Mouse (Mus musculus): ENCODE results near the gene 1110004F10Rik. TPM values are rescaled to one million over a fixed set of nuclear protein-coding genes. Genes with fewer than 3 reads are reported as not detected.
"Not testable (repeated sequence)": the region's sequence is repeated elsewhere in the genome, so short reads cannot be mapped to it uniquely, and the experiment has no call there.

The 1110004F10Rik gene
- 259 and 274 TPM in 2 replicates for polyA plus RNA-seq (2015; fragmentation: Nextera tagmentation; extraction: Ambion mirVana)

GRCm38 (mm10) chr7:116039196-116039537 is at the start of gene 1110004F10Rik:
1110004F10Rik (plus strand) TSS chr7:116039397.
- no peak for DNase-seq (ENCODE audit: low spot score)

- DNase-seq (ENCODE audit: low spot score), result no peak
These were observed 36.5 kb upstream of the 1110004F10Rik start for GRCm38 (mm10) chr7:116002726-116003125.

DNA sequence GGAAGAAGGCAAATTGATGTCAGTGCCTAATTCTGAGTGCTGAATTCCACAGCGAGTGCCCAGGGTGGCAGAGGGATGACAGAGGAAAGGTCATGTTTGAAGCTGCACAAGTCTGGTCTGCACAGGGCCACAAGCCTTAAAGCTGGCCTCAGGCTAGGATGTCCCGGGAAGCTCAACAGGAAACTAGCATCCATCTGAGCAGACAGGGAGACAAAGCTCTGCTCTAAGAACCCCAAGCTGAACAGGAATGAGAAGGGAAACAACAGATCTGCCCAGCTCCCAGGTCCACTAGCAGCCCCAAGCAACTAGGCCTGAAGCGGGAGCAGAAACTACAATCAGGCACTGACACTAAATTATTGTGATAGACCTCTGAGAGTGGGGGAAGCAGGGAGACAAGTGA is 9.2 kb upstream of the 1110004F10Rik start:
- DNase-seq (ENCODE audit: low spot score), result no peak

DNA sequence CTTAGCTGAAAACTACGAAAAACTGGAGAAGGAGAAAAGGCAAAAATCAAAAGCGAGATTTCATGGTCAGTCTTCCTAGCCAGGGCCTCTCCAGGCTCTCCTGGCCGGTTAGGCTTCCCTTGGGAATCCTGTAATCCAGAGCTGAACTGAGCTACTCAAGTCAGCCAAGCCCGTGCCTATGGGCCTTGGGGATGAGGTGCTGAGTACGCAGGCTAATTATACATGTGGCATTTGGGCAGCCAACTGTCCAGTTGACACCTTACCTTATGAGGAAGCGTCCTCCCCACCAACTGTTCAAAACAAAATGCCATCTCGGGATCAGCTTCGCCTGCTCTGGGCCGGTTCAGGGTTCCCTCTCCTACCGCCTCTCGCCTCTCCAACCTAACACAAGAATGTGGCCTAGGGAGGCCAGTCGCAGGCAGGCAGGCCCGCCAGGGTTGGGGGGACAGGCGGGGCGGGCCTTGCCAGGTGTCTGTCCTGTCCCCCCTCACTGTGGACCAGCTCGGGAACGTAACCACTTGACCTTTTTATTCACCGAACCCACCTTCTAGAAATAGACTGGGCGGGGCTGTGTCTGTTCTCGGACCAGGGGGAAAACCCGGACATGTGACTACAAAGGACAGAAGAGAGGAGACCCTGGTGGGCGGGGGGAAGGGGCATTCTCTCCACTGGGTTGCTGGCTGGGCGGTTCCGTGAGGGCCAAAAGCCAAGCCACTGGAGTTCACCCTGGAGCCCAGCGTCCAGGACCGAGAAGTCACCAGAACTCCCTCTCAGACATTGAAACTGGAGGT is 8.4 kb upstream of the 1110004F10Rik start:
- DNase-seq (ENCODE audit: low spot score), result no peak

- DNase-seq (ENCODE audit: low spot score), result no peak
These were observed 7.8 kb upstream of the 1110004F10Rik start for GRCm38 (mm10) chr7:116031388-116031717.

DNA sequence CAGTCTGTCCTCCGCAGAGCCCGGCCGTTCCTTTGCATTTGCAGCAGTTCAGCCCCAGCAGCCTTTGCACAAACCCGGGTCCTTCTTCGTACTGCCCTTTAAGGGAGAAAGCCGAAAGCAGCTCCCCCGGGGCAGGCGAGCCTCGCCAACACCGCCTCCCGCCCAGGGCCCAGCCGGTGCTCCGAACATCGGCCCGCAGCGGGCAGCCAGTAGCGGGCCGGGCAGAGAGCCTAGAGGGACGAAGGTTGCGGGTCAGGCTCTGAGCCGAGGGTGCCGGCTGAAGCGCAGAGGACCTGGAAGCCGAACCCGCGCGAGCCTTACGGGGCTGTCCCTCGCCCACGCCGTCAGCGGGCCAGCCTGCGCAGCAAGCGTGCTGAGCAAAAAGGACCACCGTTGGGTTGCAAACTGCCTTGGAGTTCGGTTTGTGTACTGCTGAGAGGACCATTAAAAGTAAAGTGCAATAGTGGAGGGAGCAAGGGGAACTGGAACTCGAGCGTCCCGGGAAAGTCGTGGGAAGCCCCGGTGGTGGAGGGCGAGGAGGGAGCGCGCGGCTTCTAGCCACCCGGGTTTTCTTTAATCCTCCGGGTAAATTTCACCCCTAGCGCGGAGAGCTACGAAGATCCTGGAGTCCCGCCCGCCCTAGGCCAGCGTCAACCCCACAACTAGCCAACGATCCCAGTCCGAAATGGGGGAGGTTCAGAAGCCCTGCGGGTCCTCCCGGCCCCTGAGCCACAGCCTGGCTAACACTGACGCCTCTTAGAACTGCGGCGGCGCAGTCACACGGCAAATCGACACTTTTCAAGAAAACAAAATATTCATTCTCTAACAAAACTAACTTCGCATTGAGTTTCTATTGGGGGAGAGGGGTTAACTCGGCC is 7.2 kb upstream of the 1110004F10Rik start:
- peak; percentile 24 for DNase-seq (ENCODE audit: low spot score)

DNA sequence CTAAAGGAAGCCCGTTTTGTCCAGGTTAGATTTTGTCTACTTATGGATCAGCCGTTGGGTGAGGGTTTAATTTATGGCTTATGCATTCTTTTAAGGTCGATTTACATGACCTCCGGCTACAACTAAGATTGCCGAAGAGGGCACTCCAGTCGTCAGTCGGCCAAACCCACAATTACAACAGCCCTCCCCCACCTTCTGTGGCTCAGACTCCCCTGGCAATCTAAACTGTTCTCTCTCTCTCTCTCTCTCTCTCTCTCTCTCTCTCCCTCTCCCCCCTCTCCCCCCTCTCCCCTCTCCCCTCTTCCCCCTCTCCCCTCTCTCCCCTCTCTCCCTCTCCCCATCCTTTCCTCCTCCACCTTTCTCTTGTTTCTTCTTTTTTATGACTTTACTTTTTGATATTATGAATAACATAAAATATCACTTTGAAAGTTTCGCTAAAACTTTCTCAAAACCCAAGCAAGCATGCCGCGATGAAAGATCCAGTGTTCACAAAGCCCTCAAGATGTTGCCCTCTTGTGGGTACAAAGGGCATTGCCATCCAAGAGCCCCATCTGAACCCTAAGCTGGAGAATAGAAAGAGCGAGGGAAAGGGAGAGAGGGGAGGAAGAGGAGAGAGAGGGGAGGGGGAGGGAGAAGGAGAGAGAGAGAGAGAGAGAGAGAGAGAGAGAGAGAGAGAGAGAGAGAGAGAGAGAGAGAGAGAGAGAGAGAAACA is 6.4 kb upstream of the 1110004F10Rik start:
- peak; percentile 75 for DNase-seq (ENCODE audit: low spot score)

DNA sequence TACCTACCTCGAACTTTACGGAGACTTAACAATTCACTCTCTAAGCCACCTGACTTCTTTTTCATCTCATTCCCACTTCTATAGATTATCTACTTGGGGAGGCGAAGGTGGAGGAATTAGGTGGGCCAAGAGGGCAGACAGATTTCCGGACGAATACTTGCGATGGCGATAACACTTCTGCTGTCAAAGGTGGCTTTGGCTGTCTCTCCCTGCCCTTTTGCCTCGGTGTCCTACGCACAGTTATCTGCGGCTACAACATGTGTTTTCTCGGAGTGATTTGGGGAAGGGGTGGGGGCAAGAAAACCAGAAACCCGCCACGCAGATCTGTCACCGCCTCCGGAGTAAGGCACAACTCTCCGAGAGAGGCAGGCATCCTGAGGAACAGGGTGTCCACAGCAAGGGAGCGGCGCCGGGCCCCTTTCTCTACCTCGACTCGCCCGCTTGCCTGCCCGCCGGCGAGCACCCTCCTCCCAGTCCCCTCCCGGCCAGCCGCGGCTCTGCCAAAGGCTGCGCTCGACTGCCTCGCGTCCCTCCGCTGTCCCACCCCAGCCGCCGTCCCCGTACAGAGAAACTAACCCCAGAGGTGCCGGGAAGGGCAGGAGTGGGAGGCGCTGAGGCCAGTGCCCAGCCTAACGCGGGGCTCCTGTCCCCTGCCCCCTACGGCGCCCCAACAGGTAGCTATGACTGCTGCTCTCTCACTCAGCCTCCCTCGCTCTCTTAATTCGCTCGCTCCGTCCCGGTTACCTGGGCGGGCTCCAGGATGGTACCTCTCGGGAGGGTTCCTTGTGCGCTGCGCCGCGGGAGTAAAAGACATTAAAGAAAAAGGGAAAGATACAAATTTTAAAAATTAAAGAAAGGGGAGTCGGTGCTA is 5.6 kb upstream of the 1110004F10Rik start:
- no peak for DNase-seq (ENCODE audit: low spot score)

GRCm38 (mm10) chr7:116034282-116034758 is 4.9 kb upstream of the 1110004F10Rik start:
- no peak for DNase-seq (ENCODE audit: low spot score)

DNA sequence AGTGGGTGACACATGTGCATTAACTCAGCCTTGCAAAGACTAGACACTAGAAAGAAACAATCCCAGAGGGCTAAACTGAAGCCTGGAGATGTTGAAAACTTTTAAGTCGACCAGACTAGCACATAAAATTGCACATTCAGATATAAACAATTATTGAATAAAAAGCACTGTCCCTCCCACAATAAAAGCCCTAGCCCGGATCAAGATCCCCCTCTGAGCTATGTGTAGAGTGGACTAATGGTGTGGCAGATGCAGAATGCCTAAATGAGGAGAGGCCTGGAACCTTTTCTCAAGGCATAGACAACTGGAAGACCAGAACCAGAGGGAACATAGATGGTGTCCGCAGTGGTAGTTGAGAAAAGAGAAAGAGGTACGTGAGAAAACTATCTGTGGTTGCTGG is 3.7 kb upstream of the 1110004F10Rik start:
- DNase-seq (ENCODE audit: low spot score), result no peak

GRCm38 (mm10) chr7:116036591-116037555 is 2.3 kb upstream of the 1110004F10Rik start:
- no peak for DNase-seq (ENCODE audit: low spot score)

GRCm38 (mm10) chr7:116038024-116038423 is 1.2 kb upstream of the 1110004F10Rik start:
- no peak for DNase-seq (ENCODE audit: low spot score)

DNA sequence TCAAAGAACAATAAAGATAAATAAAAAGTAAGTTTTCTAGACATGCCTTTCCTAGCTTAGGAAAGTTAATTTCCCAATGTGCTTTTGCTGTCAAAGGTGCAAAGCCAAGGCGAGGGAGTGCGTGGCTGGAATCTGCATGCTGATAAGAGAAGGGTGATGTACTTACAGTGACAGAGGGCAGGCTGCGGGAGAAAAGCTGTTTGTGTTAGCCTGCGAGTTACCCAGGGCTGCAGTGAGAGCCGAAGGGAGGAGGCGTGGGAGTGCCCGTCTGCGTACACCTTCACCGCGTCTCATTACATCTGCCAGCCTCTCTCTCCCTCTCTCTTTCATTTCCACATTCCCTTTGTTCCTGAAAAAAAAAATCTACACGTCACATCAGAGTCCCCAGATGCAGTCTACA is 686 bp upstream of the 1110004F10Rik start, which contains the start of gene Sox6:
Gene Sox6 (minus strand): TSS at position 286 of the 400 bp plus-strand sequence.
- DNase-seq (ENCODE audit: low spot score), result no peak

GRCm38 (mm10) chr7:116039538-116040466 is 605 bp downstream of the 1110004F10Rik start:
- peak; percentile 74 for DNase-seq (ENCODE audit: low spot score)

DNA sequence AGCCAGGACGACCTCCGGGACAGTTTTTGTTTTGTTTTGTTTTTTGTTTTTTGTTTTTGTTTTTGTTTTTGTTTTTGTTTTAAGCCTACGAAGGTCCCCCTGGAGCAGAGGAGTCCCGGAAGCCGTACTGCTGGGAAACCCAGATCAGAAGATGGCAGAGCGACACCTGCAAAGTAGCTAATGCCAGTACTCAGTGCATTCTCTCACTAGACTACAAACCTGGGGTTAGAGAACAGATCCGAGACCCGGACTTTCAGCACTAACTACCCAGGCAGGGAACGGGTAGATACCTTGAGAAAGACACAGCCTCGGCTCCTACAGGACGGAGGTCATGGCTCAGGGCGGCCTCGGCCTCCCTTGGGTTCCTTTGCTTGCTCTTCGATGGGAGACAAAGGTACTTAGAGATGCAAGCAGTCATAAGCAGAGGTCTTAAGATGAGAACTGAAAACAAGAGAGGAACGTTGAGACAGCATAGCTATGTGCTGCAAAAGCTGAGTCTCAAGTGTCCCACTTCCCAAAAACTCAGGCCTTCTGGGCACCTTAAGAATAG is 1.3 kb downstream of the 1110004F10Rik start:
- DNase-seq (ENCODE audit: low spot score), result no peak

- DNase-seq (ENCODE audit: low spot score), result no peak
These were observed 21.5 kb downstream of the 1110004F10Rik start for GRCm38 (mm10) chr7:116060739-116061138.

DNA sequence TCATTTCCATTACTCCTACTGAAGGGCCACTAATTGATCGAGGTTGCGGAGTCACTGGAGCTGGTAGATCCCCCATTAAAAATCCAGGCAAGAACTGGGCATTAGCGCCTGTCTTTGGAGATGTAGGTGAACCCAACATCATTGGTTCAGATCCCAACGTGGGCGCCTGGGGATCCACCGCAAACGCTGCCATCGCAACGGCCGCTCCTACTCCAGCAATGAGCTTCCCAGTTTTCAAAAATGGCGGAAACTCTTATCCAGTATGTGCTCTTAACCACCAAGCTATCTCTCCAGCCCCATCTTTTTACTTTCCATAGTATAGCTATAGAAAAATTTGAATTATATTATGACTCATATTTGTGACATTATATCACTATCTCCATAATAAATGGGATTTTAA is 45.2 kb downstream of the 1110004F10Rik start, which contains the start of gene Gm4353:
Gene Gm4353 (minus strand): TSS at position 270 of the 400 bp plus-strand sequence.
- DNase-seq (ENCODE audit: low spot score), result not testable (repeated sequence)
